ENCODE assay signal across 8 mouse cellular contexts in the genomic region with DNA sequence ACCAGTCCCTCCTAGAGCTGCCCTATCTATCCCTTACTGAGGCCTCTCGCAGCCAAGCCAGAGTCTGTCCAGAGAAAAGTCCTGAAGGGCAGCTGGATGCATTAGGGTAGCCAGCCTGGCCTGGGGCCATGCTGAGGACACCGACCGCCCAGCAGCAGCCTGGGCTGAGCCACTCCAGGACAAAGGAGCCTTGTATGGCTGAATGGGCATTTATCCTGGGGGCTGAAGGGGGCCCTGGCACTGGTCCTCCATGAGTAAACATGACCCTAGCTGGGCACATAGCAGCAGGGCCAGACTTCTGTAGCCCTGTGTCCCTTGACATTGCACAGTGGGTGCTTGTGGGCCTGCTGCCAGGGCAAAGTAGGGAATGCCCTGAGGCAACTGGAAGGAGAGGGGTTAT. TPM values are rescaled to one million over a fixed set of nuclear protein-coding genes. Genes with fewer than 3 reads are reported as not detected.
DNase-seq lines count a peak whose midpoint lies in the region; ATAC-seq lines count a peak whose summit lies in the region.

No protein-coding gene starts in this region.

- peaks cover 39% of the 10 kb centered on the region for H3K36me3 ChIP-seq in kidney, embryonic 14.5 days (ENCODE audit: control insufficient read depth, insufficient read depth, low read length)
- H3K36me3 ChIP-seq in embryonic facial prominence, embryonic 10.5 days (replicated peaks), result peaks cover 52% of the 10 kb centered on the region
- no peaks in the 10 kb centered on the region for H3K36me3 ChIP-seq in hindbrain, embryonic 15.5 days

- ATAC-seq in kidney, embryonic 14.5 days (ENCODE audit: low FRiP score, low TSS enrichment), result no peak
- ATAC-seq in hindbrain, embryonic 15.5 days (ENCODE audit: low FRiP score, low read depth), result peak; percentile 90

- no peak overlapping the region for H3K27ac ChIP-seq in kidney, embryonic 14.5 days (ENCODE audit: low read depth, low read length)
- peak overlapping the region; percentile 44 for H3K27ac ChIP-seq in embryonic facial prominence, embryonic 10.5 days (replicated peaks)
- no peak overlapping the region for H3K27ac ChIP-seq in hindbrain, embryonic 15.5 days (replicated peaks)

- no peaks in the 10 kb centered on the region for H3K9me3 ChIP-seq in kidney, embryonic 14.5 days (ENCODE audit: control insufficient read depth, low read length)
- H3K9me3 ChIP-seq in embryonic facial prominence, embryonic 10.5 days, result no peaks in the 10 kb centered on the region
- no peaks in the 10 kb centered on the region for H3K9me3 ChIP-seq in hindbrain, embryonic 15.5 days

- no peak overlapping the region for H3K4me3 ChIP-seq in kidney, embryonic 14.5 days (ENCODE audit: low read length)
- H3K4me3 ChIP-seq in embryonic facial prominence, embryonic 10.5 days, result no peak overlapping the region
- H3K4me3 ChIP-seq in hindbrain, embryonic 15.5 days, result no peak overlapping the region

- no peaks in the 10 kb centered on the region for H3K27me3 ChIP-seq in kidney, embryonic 14.5 days (ENCODE audit: control insufficient read depth, insufficient read depth, low read length)
- no peaks in the 10 kb centered on the region for H3K27me3 ChIP-seq in embryonic facial prominence, embryonic 10.5 days (replicated peaks; ENCODE audit: low read depth, poor library complexity, severe bottlenecking)
- no peaks in the 10 kb centered on the region for H3K27me3 ChIP-seq in hindbrain, embryonic 15.5 days

- 0 out of 2 replicates have a peak overlapping the region, but pooled peaks have one; percentile 31 for H3K9ac ChIP-seq in kidney, embryonic 14.5 days (ENCODE audit: low read depth, low read length)
- no peak overlapping the region for H3K9ac ChIP-seq in hindbrain, embryonic 15.5 days

- no peak for DNase-seq in kidney, postnatal 14 days
- DNase-seq in embryonic facial prominence, embryonic 10.5 days (ENCODE audit: low spot score), result no peak
- DNase-seq in mesoderm, embryonic 11.5 days (ENCODE audit: low read depth, low spot score), result peak; percentile 16
- DNase-seq in T-cell, adult 2 months (ENCODE audit: low spot score), result no peak
- no peak for DNase-seq in c-Kit-positive CD71-positive TER-119-positive erythroid progenitor cells, embryonic 14.5 days (ENCODE audit: low spot score)
- no peak for DNase-seq in kidney, postnatal 36 days

- no peak overlapping the region for H3K4me2 ChIP-seq in kidney, embryonic 14.5 days (replicated peaks; ENCODE audit: low read depth, low read length)
- no peak overlapping the region for H3K4me2 ChIP-seq in hindbrain, embryonic 15.5 days

- 79% methylated on average over 3 of the region's 3 CpGs for WGBS in kidney, embryonic 14.5 days
- WGBS in embryonic facial prominence, embryonic 10.5 days, result 58% methylated on average over 3 of the region's 3 CpGs
- WGBS in hindbrain, embryonic 15.5 days, result 47% methylated on average over 3 of the region's 3 CpGs

- H3K4me1 ChIP-seq in kidney, embryonic 14.5 days (ENCODE audit: control insufficient read depth, insufficient read depth, low read length), result no peaks in the 10 kb centered on the region
- H3K4me1 ChIP-seq in embryonic facial prominence, embryonic 10.5 days, result peaks cover 10% of the 10 kb centered on the region
- H3K4me1 ChIP-seq in hindbrain, embryonic 15.5 days (replicated peaks), result peaks cover 12% of the 10 kb centered on the region

RNA-seq across cellular contexts. Expression of gene Tmem129, which starts 16.2 kb away (rescaled TPM):
- polyA plus RNA-seq in kidney, embryonic 14.5 days (2014; fragmentation: Nextera tagmentation; extraction: Ambion mirVana), result 32.3 and 37.7 TPM in 2 replicates
- polyA plus RNA-seq in embryonic facial prominence, embryonic 10.5 days (2016; fragmentation: Nextera tagmentation; extraction: Ambion mirVana), result 37.1 and 40.0 TPM in 2 replicates
- polyA plus RNA-seq in hindbrain, embryonic 15.5 days (2015; fragmentation: Nextera tagmentation; extraction: Ambion mirVana), result 31.4 and 32.7 TPM in 2 replicates

RNA-seq across cellular contexts. Expression of gene Tacc3, which starts 16.5 kb away (rescaled TPM):
- polyA plus RNA-seq in kidney, embryonic 14.5 days (2014; fragmentation: Nextera tagmentation; extraction: Ambion mirVana), result 175 and 205 TPM in 2 replicates
- polyA plus RNA-seq in embryonic facial prominence, embryonic 10.5 days (2016; fragmentation: Nextera tagmentation; extraction: Ambion mirVana), result 318 and 337 TPM in 2 replicates
- polyA plus RNA-seq in hindbrain, embryonic 15.5 days (2015; fragmentation: Nextera tagmentation; extraction: Ambion mirVana), result 40.9 and 48.9 TPM in 2 replicates

RNA-seq across cellular contexts. Expression of gene Slbp, which starts 22.1 kb away (rescaled TPM):
- 261 TPM in 2 replicates for polyA plus RNA-seq in kidney, embryonic 14.5 days (2014; fragmentation: Nextera tagmentation; extraction: Ambion mirVana)
- 313 and 322 TPM in 2 replicates for polyA plus RNA-seq in embryonic facial prominence, embryonic 10.5 days (2016; fragmentation: Nextera tagmentation; extraction: Ambion mirVana)
- polyA plus RNA-seq in hindbrain, embryonic 15.5 days (2015; fragmentation: Nextera tagmentation; extraction: Ambion mirVana), result 118 and 127 TPM in 2 replicates

RNA-seq across cellular contexts. Expression of gene Gm9903, which starts 44.7 kb away (rescaled TPM):
- polyA plus RNA-seq in kidney, embryonic 14.5 days (2014; fragmentation: Nextera tagmentation; extraction: Ambion mirVana), result 0.57 and 1.0 TPM in 2 replicates
- 0.30 and 0.32 TPM in 2 replicates for polyA plus RNA-seq in embryonic facial prominence, embryonic 10.5 days (2016; fragmentation: Nextera tagmentation; extraction: Ambion mirVana)
- 0.47 and 0.64 TPM in 2 replicates for polyA plus RNA-seq in hindbrain, embryonic 15.5 days (2015; fragmentation: Nextera tagmentation; extraction: Ambion mirVana)

RNA-seq across cellular contexts. Expression of gene Fam53a, which starts 45.0 kb away (rescaled TPM):
- 69.4 and 70.3 TPM in 2 replicates for polyA plus RNA-seq in kidney, embryonic 14.5 days (2014; fragmentation: Nextera tagmentation; extraction: Ambion mirVana)
- 78.2 and 79.9 TPM in 2 replicates for polyA plus RNA-seq in embryonic facial prominence, embryonic 10.5 days (2016; fragmentation: Nextera tagmentation; extraction: Ambion mirVana)
- 30.0 and 33.6 TPM in 2 replicates for polyA plus RNA-seq in hindbrain, embryonic 15.5 days (2015; fragmentation: Nextera tagmentation; extraction: Ambion mirVana)
